ENCODE assay signal across 9 mouse cellular contexts in the genomic region with DNA sequence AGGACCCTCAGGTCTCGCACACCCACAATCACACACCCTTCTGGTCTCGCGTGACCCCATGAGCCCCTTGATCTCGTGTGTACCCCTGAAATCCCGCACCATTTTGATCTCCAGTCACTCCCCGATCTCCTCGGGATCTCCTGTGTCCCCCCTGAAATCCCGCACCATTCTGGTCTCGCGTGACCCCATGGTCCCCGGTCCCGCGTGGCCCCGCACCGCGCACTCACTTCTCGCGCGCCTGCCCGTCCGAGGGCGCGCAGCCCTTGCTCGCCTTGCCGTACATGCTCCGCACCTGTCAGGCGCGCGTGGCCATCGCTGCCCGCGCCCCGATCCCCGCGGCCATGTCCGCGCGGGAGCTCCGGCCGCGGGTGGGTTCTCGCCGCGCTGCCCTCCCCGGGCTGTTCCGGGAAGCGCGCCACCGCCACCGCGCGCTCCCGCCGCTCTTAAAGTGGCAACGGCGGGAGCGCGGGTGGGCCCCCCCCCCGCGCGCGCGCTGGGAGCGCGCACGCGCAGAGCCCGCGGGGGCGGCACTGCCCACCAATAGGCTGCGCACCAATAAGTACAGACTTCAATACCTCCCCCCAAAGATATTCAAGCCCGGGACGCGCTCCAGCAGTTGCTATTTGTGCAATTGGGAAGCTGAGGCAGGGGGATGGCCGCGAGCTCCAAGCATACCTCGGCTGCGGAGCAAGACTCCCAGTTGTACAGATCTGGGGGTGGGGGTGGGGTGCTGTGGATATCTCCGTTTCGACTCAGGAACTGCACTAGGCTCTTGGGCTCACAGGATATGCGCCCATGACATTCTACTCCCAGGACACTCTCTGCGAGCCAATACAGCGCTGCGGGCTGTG. TPM values are rescaled to one million over a fixed set of nuclear protein-coding genes. Genes with fewer than 3 reads are reported as not detected.
DNase-seq lines count a peak whose midpoint lies in the region; ATAC-seq lines count a peak whose summit lies in the region.
"Had no signal": no experiment of that assay in that cellular context is flagged by ENCODE, and none has a peak within 500 bp of the region (broad histone marks: within the 10 kb centered on the region; RNA-seq: fewer than 3 reads in every experiment).

No protein-coding gene starts in this region.

- H3K9me3 ChIP-seq in embryonic facial prominence, embryonic 14.5 days (ENCODE audit: control insufficient read depth, low read length), result no peaks in the 10 kb centered on the region
- no peaks in the 10 kb centered on the region for H3K9me3 ChIP-seq in midbrain, embryonic 13.5 days

- H3K9ac ChIP-seq in embryonic facial prominence, embryonic 14.5 days (ENCODE audit: low read depth, low read length), result peak overlapping the region; percentile 93
- peak overlapping the region; percentile 92 for H3K9ac ChIP-seq in midbrain, embryonic 13.5 days (replicated peaks)

- H3K4me3 ChIP-seq in embryonic facial prominence, embryonic 14.5 days (ENCODE audit: low read depth, low read length), result peak overlapping the region; percentile 80
- peak overlapping the region; percentile 77 for H3K4me3 ChIP-seq in midbrain, embryonic 13.5 days (replicated peaks)

- peaks cover 21% of the 10 kb centered on the region for H3K4me1 ChIP-seq in embryonic facial prominence, embryonic 14.5 days (ENCODE audit: control insufficient read depth, insufficient read depth, low read length)
- H3K4me1 ChIP-seq in midbrain, embryonic 13.5 days (replicated peaks), result peaks cover 77% of the 10 kb centered on the region

- DNase-seq in kidney, adult 11 months, result peak; percentile 55
- no peak for DNase-seq in kidney, adult 8-10 months
- DNase-seq in adipocyte (ENCODE audit: low spot score), result peak; percentile 54
- DNase-seq in embryonic facial prominence, embryonic 14.5 days (ENCODE audit: low spot score), result peak; percentile 85
- peak; percentile 59 for DNase-seq in heart, postnatal 4 days
- peak; percentile 58 for DNase-seq in left cerebral cortex, postnatal 4 days
- DNase-seq in thymus, postnatal 25 days, result peak; percentile 62

- ATAC-seq in embryonic facial prominence, embryonic 14.5 days (ENCODE audit: low read depth), result no peak
- ATAC-seq in midbrain, embryonic 13.5 days, result peak; percentile 5

- intact Hi-C loops in left cerebral cortex, postnatal 4 days (cut with DNase I), result no loop called here

- H3K27ac ChIP-seq in embryonic facial prominence, embryonic 14.5 days (replicated peaks; ENCODE audit: low read depth, low read length), result peak overlapping the region; percentile 99
- H3K27ac ChIP-seq in midbrain, embryonic 13.5 days, result peak overlapping the region; percentile 71

- H3K4me2 ChIP-seq in embryonic facial prominence, embryonic 14.5 days (ENCODE audit: low read depth, low read length), result peak overlapping the region; percentile 83
- peak overlapping the region; percentile 81 for H3K4me2 ChIP-seq in midbrain, embryonic 13.5 days (replicated peaks)

- H3K36me3 ChIP-seq in embryonic facial prominence, embryonic 14.5 days (ENCODE audit: control insufficient read depth, insufficient read depth, low read length), result no peaks in the 10 kb centered on the region
- H3K36me3 ChIP-seq in midbrain, embryonic 13.5 days, result peaks cover 6% of the 10 kb centered on the region; the same call in 1 of the 2 replicates

- no peaks in the 10 kb centered on the region for H3K27me3 ChIP-seq in embryonic facial prominence, embryonic 14.5 days (replicated peaks; ENCODE audit: control insufficient read depth, insufficient read depth, low read length)
- no peaks in the 10 kb centered on the region for H3K27me3 ChIP-seq in midbrain, embryonic 13.5 days

- WGBS in embryonic facial prominence, embryonic 14.5 days, result 2% methylated on average over 50 of the region's 84 CpGs
- 2% methylated on average over 81 of the region's 84 CpGs for WGBS in midbrain, embryonic 13.5 days

RNA-seq across cellular contexts. Expression of a gene that starts 0.5 kb away (rescaled TPM):
- polyA plus RNA-seq in embryonic facial prominence, embryonic 14.5 days (2014; fragmentation: Nextera tagmentation; extraction: Ambion mirVana), result 120 and 132 TPM in 2 replicates
- 10 to 100 TPM; 73.8 to 78.5 TPM for total RNA-seq in heart, postnatal 4 days (2021)
- 100 to 1,000 TPM; 156 to 193 TPM for total RNA-seq in left cerebral cortex, postnatal 4 days (2021)
- 123 and 129 TPM in 2 replicates for polyA plus RNA-seq in midbrain, embryonic 13.5 days (2015; fragmentation: Nextera tagmentation; extraction: Ambion mirVana)

RNA-seq across cellular contexts. Expression of a gene that starts 7.8 kb away (rescaled TPM):
- polyA plus RNA-seq in embryonic facial prominence, embryonic 14.5 days (2014; fragmentation: Nextera tagmentation; extraction: Ambion mirVana), result 1.8 and 2.3 TPM in 2 replicates
- total RNA-seq in heart, postnatal 4 days (2021), result 1 to 10 TPM; 1.1 to 1.5 TPM
- 1 to 10 TPM; 1.1 to 1.3 TPM for total RNA-seq in left cerebral cortex, postnatal 4 days (2021)
- polyA plus RNA-seq in midbrain, embryonic 13.5 days (2015; fragmentation: Nextera tagmentation; extraction: Ambion mirVana), result 1.1 and 1.2 TPM in 2 replicates

RNA-seq across cellular contexts. Expression of a gene that starts 13.9 kb away (rescaled TPM):
- polyA plus RNA-seq in embryonic facial prominence, embryonic 14.5 days (2014; fragmentation: Nextera tagmentation; extraction: Ambion mirVana), result 94.5 and 107 TPM in 2 replicates
- total RNA-seq in heart, postnatal 4 days (2021), result 10 to 100 TPM; 38.9 to 41.6 TPM
- 10 to 100 TPM; 87.9 to 88.5 TPM for total RNA-seq in left cerebral cortex, postnatal 4 days (2021)
- polyA plus RNA-seq in midbrain, embryonic 13.5 days (2015; fragmentation: Nextera tagmentation; extraction: Ambion mirVana), result 119 and 133 TPM in 2 replicates

RNA-seq across cellular contexts. Expression of a gene that starts 24.1 kb away (rescaled TPM):
- polyA plus RNA-seq in embryonic facial prominence, embryonic 14.5 days (2014; fragmentation: Nextera tagmentation; extraction: Ambion mirVana), result 0.28 and 0.29 TPM in 2 replicates
- 1 to 10 TPM; 2.7 to 3.5 TPM for total RNA-seq in heart, postnatal 4 days (2021)
- not detected for total RNA-seq in left cerebral cortex, postnatal 4 days (2021)
- polyA plus RNA-seq in midbrain, embryonic 13.5 days (2015; fragmentation: Nextera tagmentation; extraction: Ambion mirVana), result 0.30 TPM in 1 of 2 replicates, not detected in the other
- total RNA-seq: left cerebral cortex, adult 18-20 months had no signal

RNA-seq across cellular contexts. Expression of a gene that starts 52.1 kb away (rescaled TPM):
- polyA plus RNA-seq in embryonic facial prominence, embryonic 14.5 days (2014; fragmentation: Nextera tagmentation; extraction: Ambion mirVana), result 59.8 and 62.7 TPM in 2 replicates
- total RNA-seq in heart, postnatal 4 days (2021), result 10 to 100 TPM; 32.2 to 38.4 TPM
- 10 to 100 TPM; 29.7 to 30.5 TPM for total RNA-seq in left cerebral cortex, postnatal 4 days (2021)
- polyA plus RNA-seq in midbrain, embryonic 13.5 days (2015; fragmentation: Nextera tagmentation; extraction: Ambion mirVana), result 87.5 and 99.4 TPM in 2 replicates

Comparison
In these comparisons a context has a peak if more than half of its experiments do, and no peak if none do; other contexts are left out.
1. DNase-seq: peak in kidney, adult 11 months (single experiment), adipocyte (single experiment), embryonic facial prominence, embryonic 14.5 days (single experiment), heart, postnatal 4 days (single experiment), left cerebral cortex, postnatal 4 days (single experiment) and thymus, postnatal 25 days (single experiment); none in kidney, adult 8-10 months (0 of 2).